Mouse (Mus musculus): ENCODE results near the gene Ythdf1.

- TF ChIP-seq CTCF (IDR thresholded peaks at IDR 0.05 in 2 of 3, conservative IDR thresholded peaks at IDR 0.05 in 1 of 3; ENCODE audit: control insufficient read depth in 1 of 3, insufficient read depth in 1 of 3, low read depth in 2 of 3, low read length in 3 of 3, poor library complexity in 1 of 3, severe bottlenecking in 1 of 3): no peak
- no peak for TF ChIP-seq POLR2AphosphoS2 (IDR thresholded peaks at IDR 0.05; ENCODE audit: low read length)
- no peak for TF ChIP-seq GATA1 (IDR thresholded peaks at IDR 0.05; ENCODE audit: low read depth, low read length)
These were observed 22.9 kb downstream of the Ythdf1 start for GRCm38 (mm10) chr2:180897857-180898256.
